Comparison of ENCODE assay signal across 21 mouse cellular contexts in genomic region chr11:77160341-77160740, GRCm38 (mm10). TPM values are rescaled to one million over a fixed set of nuclear protein-coding genes. Genes with fewer than 3 reads are reported as not detected.
A peak's percentile ranks its signal among the peaks of the same experiment; 100 is the strongest.
DNase-seq lines count a peak whose midpoint lies in the region; ATAC-seq and TF ChIP-seq lines count a peak whose summit lies in the region.
"Had no signal": no experiment of that assay in that cellular context is flagged by ENCODE, and none has a peak within 500 bp of the region (broad histone marks: within the 10 kb centered on the region; RNA-seq: fewer than 3 reads in every experiment).

No protein-coding gene starts in this region.

- H3K27ac ChIP-seq in CH12.LX (ENCODE audit: insufficient read depth, low read depth), result no peak overlapping the region
- peak overlapping the region; percentile 49 for H3K27ac ChIP-seq in stomach, postnatal 0 days (replicated peaks)
- no peak overlapping the region for H3K27ac ChIP-seq in midbrain, embryonic 14.5 days (replicated peaks; ENCODE audit: low read depth, low read length)
- H3K27ac ChIP-seq: forebrain, embryonic 10.5 days; heart, embryonic 15.5 days; hindbrain, postnatal 0 days; kidney, embryonic 15.5 days; liver, embryonic 13.5 days; midbrain, embryonic 15.5 days had no signal

- dilution Hi-C loops in CH12.LX (cut with MboI; ENCODE audit: extremely low pct_ligation_motif_present, extremely low pct_unique_long_range_greater_than_20kb, low sequenced_read_pairs), result no loop called here

- no peak for TF ChIP-seq EP300 in CH12.LX (IDR thresholded peaks at IDR 0.05; ENCODE audit: low read length)
- no peak for TF ChIP-seq EP300 in stomach, postnatal 0 days (optimal IDR thresholded peaks at IDR 0.05)

- no peak for TF ChIP-seq RAD21 in CH12.LX (IDR thresholded peaks at IDR 0.05; ENCODE audit: low read depth, low read length)

- 0 out of 2 replicates have a peak overlapping the region, but pooled peaks have one; percentile 21 for H3K4me2 ChIP-seq in CH12.LX (ENCODE audit: insufficient read depth, low read depth, poor library complexity, severe bottlenecking)
- H3K4me2 ChIP-seq in stomach, postnatal 0 days (replicated peaks; ENCODE audit: low read depth), result no peak overlapping the region
- H3K4me2 ChIP-seq in midbrain, embryonic 14.5 days (ENCODE audit: low read length), result no peak overlapping the region
- H3K4me2 ChIP-seq: heart, embryonic 15.5 days; kidney, embryonic 15.5 days; liver, embryonic 13.5 days; lung, embryonic 14.5 days; midbrain, embryonic 15.5 days had no signal

- in situ Hi-C loops in CH12.LX (cut with MboI; ENCODE audit: low pct_ligation_motif_present, low pct_unique_long_range_greater_than_20kb, low sequenced_read_pairs), result no loop called here

- H3K9me3 ChIP-seq in CH12.LX (replicated peaks; ENCODE audit: low read length), result no peaks in the 10 kb centered on the region
- H3K9me3 ChIP-seq in stomach, postnatal 0 days (ENCODE audit: control insufficient read depth, low read length), result no peaks in the 10 kb centered on the region
- H3K9me3 ChIP-seq in midbrain, embryonic 14.5 days (ENCODE audit: control insufficient read depth, low read length), result no peaks in the 10 kb centered on the region
- H3K9me3 ChIP-seq: forebrain, embryonic 10.5 days; heart, embryonic 15.5 days; kidney, embryonic 15.5 days; liver, embryonic 13.5 days; midbrain, embryonic 15.5 days had no signal

- H3K36me3 ChIP-seq in CH12.LX (replicated peaks in 1 of 2; ENCODE audit: control insufficient read depth in 1 of 2, insufficient read depth in 1 of 2, low read length in 1 of 2), result no peaks in the 10 kb centered on the region
- H3K36me3 ChIP-seq in stomach, postnatal 0 days (ENCODE audit: control insufficient read depth, insufficient read depth, low read length), result no peaks in the 10 kb centered on the region
- no peaks in the 10 kb centered on the region for H3K36me3 ChIP-seq in midbrain, embryonic 14.5 days (ENCODE audit: control insufficient read depth, insufficient read depth, low read length)
- H3K36me3 ChIP-seq: forebrain, embryonic 10.5 days; heart, embryonic 15.5 days; kidney, embryonic 15.5 days; liver, embryonic 13.5 days; midbrain, embryonic 15.5 days had no signal

- H3K4me1 ChIP-seq in CH12.LX (ENCODE audit: control insufficient read depth in 1 of 2, insufficient read depth in 2 of 2), result no peaks in the 10 kb centered on the region
- no peaks in the 10 kb centered on the region for H3K4me1 ChIP-seq in stomach, postnatal 0 days (replicated peaks; ENCODE audit: control insufficient read depth, insufficient read depth)
- no peaks in the 10 kb centered on the region for H3K4me1 ChIP-seq in midbrain, embryonic 14.5 days (ENCODE audit: control insufficient read depth, insufficient read depth, low read length)
- H3K4me1 ChIP-seq: forebrain, embryonic 10.5 days; heart, embryonic 15.5 days; kidney, embryonic 15.5 days; midbrain, embryonic 15.5 days had no signal

- no peaks in the 10 kb centered on the region for H3K27me3 ChIP-seq in CH12.LX (replicated peaks)
- no peaks in the 10 kb centered on the region for H3K27me3 ChIP-seq in stomach, postnatal 0 days (ENCODE audit: control insufficient read depth, insufficient read depth, low read length)
- no peaks in the 10 kb centered on the region for H3K27me3 ChIP-seq in midbrain, embryonic 14.5 days (ENCODE audit: control insufficient read depth, insufficient read depth, low read length)
- H3K27me3 ChIP-seq: heart, embryonic 15.5 days; kidney, embryonic 15.5 days; liver, embryonic 13.5 days; megakaryocyte, embryonic 14.5 days; midbrain, embryonic 15.5 days had no signal

- TF ChIP-seq CTCF in CH12.LX (conservative IDR thresholded peaks at IDR 0.05 in 1 of 2, IDR thresholded peaks at IDR 0.05 in 1 of 2; ENCODE audit: low read depth in 2 of 2, low read length in 2 of 2), result no peak
- no peak for TF ChIP-seq CTCF in stomach, postnatal 0 days (IDR thresholded peaks at IDR 0.05; ENCODE audit: low read depth)

- no peak overlapping the region for H3K4me3 ChIP-seq in CH12.LX (replicated peaks in 1 of 3; ENCODE audit: low read depth in 2 of 3, low read length in 2 of 3, poor library complexity in 1 of 3)
- H3K4me3 ChIP-seq in stomach, postnatal 0 days (ENCODE audit: low read depth, low read length), result no peak overlapping the region
- no peak overlapping the region for H3K4me3 ChIP-seq in midbrain, embryonic 14.5 days (replicated peaks; ENCODE audit: low read depth, low read length)
- H3K4me3 ChIP-seq: forebrain, embryonic 10.5 days; heart, embryonic 15.5 days; kidney, embryonic 15.5 days; liver, embryonic 13.5 days; megakaryocyte, embryonic 14.5 days; midbrain, embryonic 15.5 days had no signal

- DNase-seq in lung, postnatal 25 days (ENCODE audit: low spot score), result peak; percentile 20
- no peak for DNase-seq in lung, postnatal 10 days
- DNase-seq in CH12.LX (ENCODE audit: extremely low read depth), result no peak
- peak; percentile 29 for DNase-seq in stomach, postnatal 0 days (ENCODE audit: low spot score)
- DNase-seq in adrenal gland, postnatal 14 days, result no peak
- no peak for DNase-seq in midbrain, embryonic 14.5 days
- DNase-seq: adrenal gland, postnatal 36 days; cerebellum, adult 9-10 months; gastrocnemius, postnatal 36 days; heart, postnatal 4 days; kidney, adult 11 months; kidney, postnatal 36 days; liver, embryonic 13.5 days; lung, embryonic 14.5 days had no signal

- 47% methylated on average over 9 of the region's 9 CpGs for WGBS in stomach, postnatal 0 days
- WGBS in midbrain, embryonic 14.5 days, result 91% methylated on average over 9 of the region's 9 CpGs

- H3K9ac ChIP-seq in CH12.LX (ENCODE audit: insufficient read depth, low read depth), result no peak overlapping the region
- no peak overlapping the region for H3K9ac ChIP-seq in stomach, postnatal 0 days (ENCODE audit: low read length)
- H3K9ac ChIP-seq in midbrain, embryonic 14.5 days (replicated peaks; ENCODE audit: low read length), result no peak overlapping the region
- H3K9ac ChIP-seq: heart, embryonic 15.5 days; kidney, embryonic 15.5 days; liver, embryonic 13.5 days; lung, embryonic 14.5 days; midbrain, embryonic 15.5 days had no signal

- H3K79me2 ChIP-seq in CH12.LX (replicated peaks; ENCODE audit: control insufficient read depth, extremely low read depth, insufficient read depth, poor library complexity, severe bottlenecking), result no peaks in the 10 kb centered on the region

- ATAC-seq in megakaryocyte, adult 5-6 weeks (ENCODE audit: poor library complexity, severe bottlenecking), result peak; percentile 70
- ATAC-seq in stomach, postnatal 0 days (ENCODE audit: low FRiP score, low TSS enrichment), result peak; percentile 83
- no peak for ATAC-seq in midbrain, embryonic 14.5 days (ENCODE audit: low FRiP score, low TSS enrichment)
- ATAC-seq: hindbrain, postnatal 0 days; midbrain, embryonic 15.5 days had no signal

- no peak for TF ChIP-seq POLR2A in CH12.LX (IDR thresholded peaks at IDR 0.05; ENCODE audit: low read depth, low read length)

TF ChIP-seq in CH12.LX, 34 proteins besides CTCF, POLR2A, EP300 and RAD21:
- TF ChIP-seq MXI1 (IDR thresholded peaks at IDR 0.05; ENCODE audit: low read depth, low read length) (no peak), SMC3 (IDR thresholded peaks at IDR 0.05; ENCODE audit: low read depth, low read length) (no peak), POLR2AphosphoS2 (IDR thresholded peaks at IDR 0.05; ENCODE audit: low read depth, low read length) (no peak), TBP (conservative IDR thresholded peaks at IDR 0.05; ENCODE audit: low read depth, low read length) (no peak), JUN (IDR thresholded peaks at IDR 0.05; ENCODE audit: insufficient read depth, low read depth, low read length) (no peak), KAT2A (IDR thresholded peaks at IDR 0.05; ENCODE audit: insufficient replicate concordance, low read length) (no peak), ZC3H11A (IDR thresholded peaks at IDR 0.05; ENCODE audit: low read depth, low read length) (no peak), MAZ (IDR thresholded peaks at IDR 0.05; ENCODE audit: low read depth, low read length) (no peak)

RNA-seq across cellular contexts. Expression of gene Efcab5, which starts 28.4 kb away (rescaled TPM):
- 0.29 and 0.38 TPM in 2 replicates for total RNA-seq in CH12.LX (2012; rRNA removed)
- total RNA-seq in CH12.LX (2014; rRNA removed), result 0.24 and 0.27 TPM in 2 replicates
- 0.43 and 0.97 TPM in 2 replicates for polyA plus RNA-seq in CH12.LX (2012; ENCODE audit: insufficient read length, low read depth)
- total RNA-seq in megakaryocyte, adult 5-6 weeks (2015), result 1.3 TPM in 2 replicates
- 0.99 and 2.6 TPM in 2 replicates for total RNA-seq in megakaryocyte, adult 5-6 weeks (2017)
- 0.12 and 0.15 TPM in 2 replicates for polyA plus RNA-seq in stomach, postnatal 0 days (2015; fragmentation: Nextera tagmentation; extraction: Ambion mirVana)
- total RNA-seq in adrenal gland, postnatal 14 days (2021), result 0.23 and 0.30 TPM in 2 replicates
- 0.55 and 1.1 TPM in 2 replicates for polyA plus RNA-seq in midbrain, embryonic 14.5 days (2014; fragmentation: Nextera tagmentation; extraction: Ambion mirVana)

RNA-seq across cellular contexts. Expression of gene Ssh2, which starts 55.7 kb away (rescaled TPM):
- 6.3 and 6.5 TPM in 2 replicates for total RNA-seq in CH12.LX (2012; rRNA removed)
- total RNA-seq in CH12.LX (2014; rRNA removed), result 5.2 and 5.9 TPM in 2 replicates
- polyA plus RNA-seq in CH12.LX (2012; ENCODE audit: insufficient read length, low read depth), result 11.4 and 14.6 TPM in 2 replicates
- 104 and 109 TPM in 2 replicates for total RNA-seq in megakaryocyte, adult 5-6 weeks (2015)
- 84.5 and 97.2 TPM in 2 replicates for total RNA-seq in megakaryocyte, adult 5-6 weeks (2017)
- 3.0 and 3.5 TPM in 2 replicates for polyA plus RNA-seq in stomach, postnatal 0 days (2015; fragmentation: Nextera tagmentation; extraction: Ambion mirVana)
- 33.5 and 51.4 TPM in 2 replicates for total RNA-seq in adrenal gland, postnatal 14 days (2021)
- 23.0 and 26.6 TPM in 2 replicates for polyA plus RNA-seq in midbrain, embryonic 14.5 days (2014; fragmentation: Nextera tagmentation; extraction: Ambion mirVana)

Comparison
In these comparisons a context has a peak if more than half of its experiments do, and no peak if none do; other contexts are left out.
1. DNase-seq: peak in lung, postnatal 25 days (single experiment) and stomach, postnatal 0 days (single experiment); none in lung, postnatal 10 days (single experiment), CH12.LX (single experiment), adrenal gland, postnatal 14 days (single experiment) and midbrain, embryonic 14.5 days (single experiment).